Mouse (Mus musculus) adipose tissue, adult 10 weeks (tissue): Measurements from ENCODE around the gene Olfr1416. TPM values are rescaled to one million over a fixed set of nuclear protein-coding genes. Genes with fewer than 3 reads are reported as not detected.

ENCODE experiments used
- polyA plus RNA-seq: library from polyadenylated mRNA; stranded (reverse); fragments of 350-450 nt; fragmentation: Illumina TruSeq; extraction: RNeasy Lipid Tissue Mini Kit (QIAGEN cat#74804); gene quantifications from one replicate; pipeline ENCODE4 v1.2.3, GENCODE M21; 2014; ENCODE audit warnings: low read depth, low replicate concordance

Gene Olfr1416
- not detected for polyA plus RNA-seq

DNA sequence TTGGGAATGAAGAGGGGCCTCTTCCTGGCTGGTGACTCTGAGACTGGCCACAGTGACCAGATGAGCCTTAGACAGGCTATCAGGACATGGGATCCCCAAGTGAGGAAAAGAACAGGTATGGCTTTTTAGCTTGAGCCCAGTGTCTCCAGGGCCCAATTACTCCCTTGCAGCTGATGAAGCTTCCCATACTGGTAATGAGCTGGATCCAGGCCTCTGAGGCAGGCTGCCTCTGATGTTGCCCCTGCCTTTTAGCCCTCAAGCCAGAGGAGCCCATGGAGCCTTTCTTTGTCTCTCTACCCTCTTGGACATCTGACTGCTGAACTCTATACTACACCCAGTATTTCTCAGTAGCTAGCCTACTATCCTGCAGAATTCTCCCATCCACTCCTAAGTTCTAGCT, at the start of gene Olfr1416:
Gene Olfr1416, minus strand, starts transcription at position 101 of the 400 bp plus-strand sequence.

DNA sequence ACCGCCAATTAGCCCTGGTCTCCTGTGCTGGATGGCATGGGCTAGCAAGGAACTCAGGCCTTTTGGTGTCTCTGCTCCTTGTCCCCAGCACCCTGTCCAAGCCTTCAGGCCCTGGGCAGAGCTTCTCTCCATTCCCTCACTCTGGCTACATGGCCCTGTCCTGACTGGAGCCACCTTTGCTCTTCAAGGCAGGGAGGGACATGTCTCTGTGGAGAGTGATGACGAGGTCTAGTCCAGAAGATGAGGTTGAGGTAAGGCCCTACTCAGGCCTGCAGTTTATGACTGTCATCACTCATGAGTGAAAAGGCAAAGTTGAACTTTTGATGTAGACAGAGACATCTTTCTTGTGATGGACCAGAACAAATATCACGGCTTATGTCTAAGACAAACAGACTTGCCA, 33.6 kb upstream of the Olfr1416 start, which contains the start of gene Olfr1414:
Gene Olfr1414, minus strand, starts transcription at position 101 of the 400 bp plus-strand sequence.

DNA sequence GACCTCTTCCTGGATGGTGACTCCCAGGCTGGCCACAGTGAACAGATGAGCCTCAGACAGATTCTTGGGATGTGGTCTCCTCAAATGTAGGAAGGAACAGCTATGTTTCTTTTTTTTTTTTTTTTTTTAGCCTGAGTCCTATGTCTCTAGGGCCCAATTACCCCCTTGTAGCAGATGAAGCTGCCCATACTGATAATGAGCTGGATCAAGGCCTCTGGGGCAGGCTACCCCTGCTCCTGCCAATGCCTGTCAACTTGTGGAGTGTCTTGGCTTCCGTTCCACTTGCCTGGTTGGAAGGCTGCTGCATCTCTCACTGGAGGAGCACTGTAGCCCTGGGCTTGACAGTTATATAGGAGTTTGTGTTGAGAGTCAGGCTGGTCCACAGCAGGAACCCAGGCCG, 11.1 kb upstream of the Olfr1416 start, which contains the start of gene Olfr1415:
Gene Olfr1415, minus strand, starts transcription at position 101 of the 400 bp plus-strand sequence.

DNA sequence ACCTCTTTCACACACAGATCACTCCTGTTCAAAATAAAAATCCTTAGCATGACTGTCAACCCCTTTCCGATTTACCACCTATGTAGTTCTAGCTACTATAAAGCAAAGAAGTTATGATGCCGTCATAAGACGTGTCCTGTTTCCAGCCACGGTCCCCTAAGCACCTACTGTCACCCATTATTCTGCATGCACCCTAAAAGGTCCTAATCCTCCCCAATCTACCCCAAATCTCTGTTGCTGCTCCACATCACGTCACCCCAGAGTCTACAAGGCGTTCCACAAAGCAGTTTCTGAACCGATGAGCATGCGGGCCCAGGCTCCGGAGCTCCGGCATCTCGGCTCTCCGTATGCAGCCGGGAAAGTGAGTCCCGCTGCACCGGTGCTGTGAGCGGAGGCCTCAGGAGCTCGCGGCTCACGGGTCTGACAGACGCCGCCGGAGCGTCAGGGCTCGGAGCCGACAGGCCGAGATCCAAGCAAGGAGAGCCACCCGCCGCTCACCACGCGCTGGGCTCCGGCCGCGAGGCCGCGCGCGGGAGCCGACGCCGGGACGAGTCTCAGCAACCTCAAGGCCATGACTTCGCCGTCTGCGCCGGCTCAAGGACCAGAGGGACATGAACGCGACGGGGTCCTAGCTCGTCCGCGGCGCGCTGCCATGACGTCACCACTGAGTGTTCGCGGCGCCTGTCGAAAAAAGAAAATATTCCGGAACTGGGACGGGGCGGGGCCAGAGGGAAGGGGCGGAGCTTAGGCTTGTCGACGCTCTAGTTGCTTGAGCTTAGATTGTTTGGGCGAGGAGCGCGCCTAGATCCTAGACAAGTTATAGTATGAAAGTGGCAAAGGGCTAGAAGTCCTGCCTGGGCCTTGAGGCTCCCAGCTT, 11.5 kb downstream of the Olfr1416 start, which contains the start of gene Ndufa10:
Gene Ndufa10, minus strand, starts transcription at position 696 of the 877 bp plus-strand sequence.

Other genes starting within 250 kb of the Olfr1416 start
- gene Ndufa10, start 11.3 kb downstream of the Olfr1416 start, polyA plus RNA-seq = 98.5 TPM
- gene Olfr1415, start 11.0 kb upstream of the Olfr1416 start, polyA plus RNA-seq = not detected
- 0.63 TPM for gene Olfr1414, start 33.5 kb upstream of the Olfr1416 start, polyA plus RNA-seq
- gene Olfr1413, start 86.2 kb upstream of the Olfr1416 start, polyA plus RNA-seq = not detected
- not detected for gene Olfr1412, start 100.7 kb upstream of the Olfr1416 start, polyA plus RNA-seq
- not detected for gene Olfr1411, start 109.3 kb upstream of the Olfr1416 start, polyA plus RNA-seq
- gene Olfr1410, start 120.7 kb upstream of the Olfr1416 start, polyA plus RNA-seq = not detected
- not detected for gene Olfr12, start 132.7 kb upstream of the Olfr1416 start, polyA plus RNA-seq
- gene Cops9, start 156.9 kb upstream of the Olfr1416 start, polyA plus RNA-seq = 327 TPM
- gene Otos, start 163.7 kb upstream of the Olfr1416 start, polyA plus RNA-seq = not detected